Mouse (Mus musculus): ENCODE results near the gene Llph.
"Not testable (repeated sequence)": the region's sequence is repeated elsewhere in the genome, so short reads cannot be mapped to it uniquely, and the experiment has no call there.

Gene Llph

GRCm38 (mm10) chr10:120226871-120227661 lies at the start of gene Llph:
Gene Llph (plus strand): TSS chr10:120227070.
- DNase-seq (ENCODE audit: low read depth, low spot score): peak; percentile 72

- DNase-seq (ENCODE audit: low read depth, low spot score): no peak
Observed at GRCm38 (mm10) chr10:120182887-120183286, 44.0 kb upstream of the Llph start.

GRCm38 (mm10) chr10:120183342-120183741 lies 43.5 kb upstream of the Llph start:
- DNase-seq (ENCODE audit: low read depth, low spot score): no peak

- no peak for DNase-seq (ENCODE audit: low read depth, low spot score)
Observed at GRCm38 (mm10) chr10:120188513-120188912, 38.4 kb upstream of the Llph start.

GRCm38 (mm10) chr10:120189276-120189675 lies 37.6 kb upstream of the Llph start:
- DNase-seq (ENCODE audit: low read depth, low spot score): no peak

- no peak for DNase-seq (ENCODE audit: low read depth, low spot score)
Observed at GRCm38 (mm10) chr10:120189782-120190181, 37.1 kb upstream of the Llph start.

GRCm38 (mm10) chr10:120191165-120191564 lies 35.7 kb upstream of the Llph start:
- DNase-seq (ENCODE audit: low read depth, low spot score): no peak

GRCm38 (mm10) chr10:120192278-120192677 lies 34.6 kb upstream of the Llph start:
- no peak for DNase-seq (ENCODE audit: low read depth, low spot score)

- DNase-seq (ENCODE audit: low read depth, low spot score): no peak
Observed at GRCm38 (mm10) chr10:120193255-120193654, 33.6 kb upstream of the Llph start.

- peak; percentile 73 for DNase-seq (ENCODE audit: low read depth, low spot score)
Observed at GRCm38 (mm10) chr10:120197061-120197835, 29.6 kb upstream of the Llph start.

- no peak for DNase-seq (ENCODE audit: low read depth, low spot score)
Observed at GRCm38 (mm10) chr10:120201131-120201921, 25.5 kb upstream of the Llph start, which contains the start of gene Tmbim4. Gene Tmbim4 (plus strand): TSS chr10:120201590.

- DNase-seq (ENCODE audit: low read depth, low spot score): peak; percentile 49
Observed at GRCm38 (mm10) chr10:120201961-120202402, 24.9 kb upstream of the Llph start, which contains the start of gene Irak3. Gene Irak3 (minus strand): TSS chr10:120202130.

- DNase-seq (ENCODE audit: low read depth, low spot score): no peak
Observed at GRCm38 (mm10) chr10:120202467-120203250, 24.2 kb upstream of the Llph start.

GRCm38 (mm10) chr10:120204591-120205210 lies 22.2 kb upstream of the Llph start:
- DNase-seq (ENCODE audit: low read depth, low spot score): no peak

GRCm38 (mm10) chr10:120208015-120208414 lies 18.9 kb upstream of the Llph start:
- DNase-seq (ENCODE audit: low read depth, low spot score): no peak

GRCm38 (mm10) chr10:120208575-120209538 lies 18.0 kb upstream of the Llph start:
- DNase-seq (ENCODE audit: low read depth, low spot score): peak; percentile 85

GRCm38 (mm10) chr10:120209539-120209925 lies 17.3 kb upstream of the Llph start:
- no peak for DNase-seq (ENCODE audit: low read depth, low spot score)

- no peak for DNase-seq (ENCODE audit: low read depth, low spot score)
Observed at GRCm38 (mm10) chr10:120210096-120210495, 16.8 kb upstream of the Llph start.

- DNase-seq (ENCODE audit: low read depth, low spot score): not testable (repeated sequence)
Observed at GRCm38 (mm10) chr10:120217099-120217498, 9.8 kb upstream of the Llph start.
